Mouse (Mus musculus) ovary, postnatal 10 days (tissue): ENCODE results near the gene Arl9.
"Not testable (repeated sequence)": the region's sequence is repeated elsewhere in the genome, so short reads cannot be mapped to it uniquely, and the experiment has no call there.

Source experiments
- DNase-seq: peaks from one replicate; pipeline ENCODE4 v3.0.0; 2022; ENCODE audit warnings: low spot score

The Arl9 gene

DNA sequence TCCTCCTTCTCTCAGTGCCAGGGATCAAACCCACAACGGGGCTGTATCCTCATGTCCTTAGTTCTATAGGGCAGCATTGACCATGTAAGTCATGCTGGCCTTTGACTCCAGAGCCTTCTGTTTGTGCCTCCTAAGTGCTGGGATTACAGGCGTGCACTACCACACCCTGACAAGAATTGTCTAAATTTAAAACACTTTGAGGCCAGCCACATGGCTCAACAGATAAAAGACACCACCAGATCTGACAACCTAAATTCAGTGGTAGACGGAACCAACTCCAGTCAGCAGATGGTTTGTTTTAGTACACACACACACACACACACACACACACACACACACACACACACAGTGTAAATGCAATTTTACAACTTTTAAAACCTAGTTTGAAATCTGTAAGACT lies 24.2 kb downstream of the Arl9 start:
- DNase-seq, result no peak

DNA sequence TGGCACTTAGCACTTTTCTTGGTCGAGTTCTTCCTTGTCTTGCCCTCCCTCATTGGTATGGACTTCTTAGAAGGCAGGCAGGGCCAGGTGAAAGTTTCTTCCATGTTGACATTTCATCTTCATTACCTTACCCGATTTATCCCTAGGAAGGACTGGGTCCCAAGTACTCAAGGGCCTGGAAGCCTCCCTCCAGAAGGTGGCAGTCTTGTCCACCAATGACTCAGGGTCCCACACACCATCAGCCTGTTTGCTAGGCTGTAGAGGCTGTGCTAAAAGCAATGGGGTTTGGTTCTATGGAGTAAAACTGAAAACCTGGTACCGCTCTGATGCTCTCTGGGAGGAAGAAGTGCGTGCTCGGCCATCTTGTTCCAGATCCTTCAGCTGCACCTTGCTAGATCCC lies 25.9 kb downstream of the Arl9 start:
- no peak for DNase-seq

DNA sequence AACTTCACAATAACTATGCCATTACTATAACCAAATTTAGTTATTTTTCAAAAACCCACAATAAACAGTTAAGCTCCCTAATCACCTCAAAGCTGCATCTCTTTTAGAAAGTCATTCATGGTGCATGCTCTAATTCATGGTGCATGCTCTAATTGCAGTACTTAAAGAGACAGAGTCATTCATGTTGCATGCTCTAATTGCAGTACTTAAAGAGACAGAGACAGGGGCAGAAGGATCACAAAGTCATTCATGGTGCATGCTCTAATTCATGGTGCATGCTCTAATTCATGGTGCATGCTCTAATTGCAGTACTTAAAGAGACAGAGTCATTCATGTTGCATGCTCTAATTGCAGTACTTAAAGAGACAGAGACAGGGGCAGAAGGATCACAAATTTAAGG lies 31.2 kb downstream of the Arl9 start:
- not testable (repeated sequence) for DNase-seq

DNA sequence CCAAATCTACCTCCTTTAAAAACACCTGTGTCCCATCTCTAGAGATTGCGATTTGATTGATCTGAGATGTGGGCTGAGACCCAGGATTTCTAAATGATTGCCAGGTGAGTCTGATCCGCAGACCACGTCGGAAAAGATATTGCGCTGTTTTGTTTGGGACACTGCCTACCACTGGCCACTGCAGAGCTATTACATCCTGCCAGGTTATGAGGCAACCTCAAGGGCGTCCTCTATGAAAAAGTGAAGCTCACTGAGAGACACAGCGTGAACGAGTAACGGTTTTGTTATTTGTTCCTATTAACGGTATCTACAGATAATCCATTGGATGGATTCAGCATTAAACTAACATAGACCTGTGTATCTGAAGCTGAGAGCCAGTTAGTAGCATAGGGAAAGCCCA lies 34.6 kb downstream of the Arl9 start:
- DNase-seq, result no peak

DNA sequence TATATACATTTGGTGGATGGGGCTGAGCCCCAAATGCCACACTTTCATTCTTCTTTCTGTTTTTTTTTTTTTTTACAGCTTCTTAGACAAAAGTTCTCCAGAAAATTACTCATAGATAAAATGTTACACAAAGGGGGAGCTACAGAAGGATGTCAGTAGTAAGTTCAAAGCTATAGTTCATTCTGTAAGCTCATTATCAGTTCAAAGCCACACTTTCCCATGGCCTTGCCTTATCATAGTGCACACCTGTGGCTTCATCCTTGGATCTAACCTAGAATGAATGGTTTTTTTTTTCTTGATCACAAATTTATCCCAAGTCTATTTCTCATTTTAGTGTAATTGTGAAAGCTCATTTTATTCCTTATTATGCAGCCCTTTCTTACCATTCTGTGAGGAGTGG lies 35.5 kb downstream of the Arl9 start:
- no peak for DNase-seq

DNA sequence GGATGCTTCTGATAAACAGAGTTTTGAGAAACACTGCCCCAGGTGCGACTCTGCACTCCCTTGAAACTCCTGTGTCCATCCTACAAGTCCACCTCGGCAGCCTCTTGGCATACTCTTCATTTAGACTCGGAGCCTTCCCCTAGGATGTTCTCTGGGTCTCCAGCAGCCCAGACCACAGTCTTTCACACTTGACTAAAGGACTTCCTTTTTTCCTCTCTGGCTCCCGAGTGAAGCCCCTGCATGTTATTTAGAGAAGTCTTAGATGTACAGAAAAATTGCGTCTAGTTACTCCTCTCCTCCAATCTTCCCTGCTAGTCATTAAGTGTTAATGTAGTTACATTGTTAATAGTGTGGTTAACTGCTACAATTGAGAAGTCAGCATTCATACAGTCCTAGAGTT lies 40.5 kb downstream of the Arl9 start:
- DNase-seq, result no peak

DNA sequence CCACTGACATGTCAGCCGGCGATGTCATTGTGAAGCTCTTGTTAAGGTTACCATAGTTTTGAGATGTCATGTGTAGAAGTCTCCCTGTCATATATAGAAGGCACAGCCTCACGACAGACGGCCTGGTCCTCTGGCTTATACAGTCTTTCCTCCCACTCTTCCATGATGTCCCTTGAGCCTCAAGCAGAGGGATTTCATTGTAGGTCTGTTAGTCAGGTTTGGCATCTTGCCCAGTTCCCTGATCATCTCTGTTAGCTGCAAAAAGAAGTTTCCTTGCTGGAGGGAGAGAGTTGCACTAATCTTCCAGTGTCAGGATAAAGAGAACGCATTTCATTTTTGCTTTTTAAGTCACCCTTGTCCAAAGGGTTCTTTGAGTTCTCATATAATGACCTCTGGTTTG lies 48.8 kb downstream of the Arl9 start:
- no peak for DNase-seq

DNA sequence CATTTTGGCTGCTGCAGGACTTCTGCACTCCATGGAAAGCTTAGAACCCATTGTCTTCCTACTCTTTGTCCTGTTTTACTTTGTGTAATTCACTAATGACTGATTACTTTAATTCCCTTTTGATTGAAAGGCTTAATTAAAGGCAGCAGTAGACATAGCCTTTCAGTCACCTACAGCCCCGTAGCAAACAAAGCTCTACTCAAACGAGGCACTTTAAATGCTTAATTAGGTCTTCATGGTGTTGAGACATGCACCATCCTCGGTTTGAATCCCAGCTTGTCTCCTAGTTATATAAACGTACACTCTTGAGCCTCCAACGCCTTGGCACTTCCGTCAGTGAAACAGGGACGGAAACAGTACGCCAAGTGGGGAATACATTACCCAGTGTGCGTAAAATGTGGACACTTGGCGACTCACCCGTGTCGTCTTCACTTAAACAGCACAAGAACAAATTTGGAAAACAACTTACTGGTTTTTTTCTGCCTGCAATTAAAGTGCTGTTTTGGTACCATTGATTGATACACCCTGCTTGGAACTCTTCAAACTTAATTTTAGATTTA lies 53.1 kb downstream of the Arl9 start:
- DNase-seq, result no peak
